Mouse (Mus musculus): ENCODE results near the gene 1700029P11Rik. TPM values are rescaled to one million over a fixed set of nuclear protein-coding genes. Genes with fewer than 3 reads are reported as not detected.
A peak's percentile ranks its signal among the peaks of the same experiment; 100 is the strongest.

The 1700029P11Rik gene
- polyA plus RNA-seq, 1 experiment, result 0.08 TPM

- whole genome bisulfite sequencing, result 62% methylated on average over 11 of the region's 11 CpGs
These were observed 30.7 kb upstream of the 1700029P11Rik start for GRCm38 (mm10) chr15:81949476-81950131.

GRCm38 (mm10) chr15:81950716-81951115 is 29.6 kb upstream of the 1700029P11Rik start:
- WGBS, result 83% methylated on average over 5 of the region's 5 CpGs
- H3K27me3 ChIP-seq (replicated peaks; ENCODE audit: control insufficient read depth, insufficient read depth, low read length), result no peaks in the 10 kb centered on the region
- H3K36me3 ChIP-seq (ENCODE audit: control insufficient read depth, insufficient read depth, low read length), result no peaks in the 10 kb centered on the region; the same call in 1 of the 2 replicates
- TF ChIP-seq CTCF (conservative IDR thresholded peaks at IDR 0.05; ENCODE audit: insufficient read depth, insufficient read length, low read depth, low read length), result no peak
- TF ChIP-seq POLR2A (IDR thresholded peaks at IDR 0.05; ENCODE audit: low read depth, low read length), result no peak
- no peaks in the 10 kb centered on the region; the same call in 1 of the 2 replicates for H3K4me1 ChIP-seq (ENCODE audit: control insufficient read depth, insufficient read depth, low read length)
- no peak overlapping the region for H3K4me3 ChIP-seq (ENCODE audit: insufficient read depth, low read depth, low read length)
- DNase-seq, result no peak
- no peak overlapping the region for H3K27ac ChIP-seq (ENCODE audit: insufficient read depth, low read depth, low read length)

More at GRCm38 (mm10) chr15:81949476-81950131, 30.7 kb upstream of the 1700029P11Rik start:
- DNase-seq, result peak; percentile 72
- no peak for TF ChIP-seq CTCF (conservative IDR thresholded peaks at IDR 0.05; ENCODE audit: insufficient read depth, insufficient read length, low read depth, low read length)
- TF ChIP-seq POLR2A (IDR thresholded peaks at IDR 0.05; ENCODE audit: low read depth, low read length), result no peak
- H3K4me3 ChIP-seq (ENCODE audit: insufficient read depth, low read depth, low read length), result no peak overlapping the region
- no peaks in the 10 kb centered on the region for H3K27me3 ChIP-seq (replicated peaks; ENCODE audit: control insufficient read depth, insufficient read depth, low read length)
- H3K27ac ChIP-seq (ENCODE audit: insufficient read depth, low read depth, low read length), result no peak overlapping the region; the same call in 1 of the 2 replicates
- H3K4me1 ChIP-seq (ENCODE audit: control insufficient read depth, insufficient read depth, low read length), result no peaks in the 10 kb centered on the region; the same call in 1 of the 2 replicates
- no peaks in the 10 kb centered on the region for H3K36me3 ChIP-seq (ENCODE audit: control insufficient read depth, insufficient read depth, low read length)

- Histone ChIP-seq H3K27me3 (replicated peaks; ENCODE audit: control insufficient read depth, insufficient read depth, low read length) (no peaks in the 10 kb centered on the region), H3K4me3 (ENCODE audit: insufficient read depth, low read depth, low read length) (no peak overlapping the region), H3K4me1 (ENCODE audit: control insufficient read depth, insufficient read depth, low read length) (no peaks in the 10 kb centered on the region; the same call in 1 of the 2 replicates), H3K36me3 (ENCODE audit: control insufficient read depth, insufficient read depth, low read length) (no peaks in the 10 kb centered on the region; the same call in 1 of the 2 replicates), H3K27ac (ENCODE audit: insufficient read depth, low read depth, low read length) (no peak overlapping the region)
- DNase-seq, result no peak
- TF ChIP-seq CTCF (conservative IDR thresholded peaks at IDR 0.05; ENCODE audit: insufficient read depth, insufficient read length, low read depth, low read length) (0 out of 2 replicates have a peak, but pooled peaks have one; percentile 9), POLR2A (IDR thresholded peaks at IDR 0.05; ENCODE audit: low read depth, low read length) (no peak)
- WGBS, result 84% methylated on average over 9 of the region's 9 CpGs
These were observed 29.2 kb upstream of the 1700029P11Rik start for GRCm38 (mm10) chr15:81951159-81951558.

- Histone ChIP-seq H3K27ac (ENCODE audit: insufficient read depth, low read depth, low read length) (no peak overlapping the region), H3K4me3 (ENCODE audit: insufficient read depth, low read depth, low read length) (no peak overlapping the region), H3K36me3 (ENCODE audit: control insufficient read depth, insufficient read depth, low read length) (no peaks in the 10 kb centered on the region; the same call in 1 of the 2 replicates), H3K4me1 (ENCODE audit: control insufficient read depth, insufficient read depth, low read length) (no peaks in the 10 kb centered on the region; the same call in 1 of the 2 replicates), H3K27me3 (replicated peaks; ENCODE audit: control insufficient read depth, insufficient read depth, low read length) (no peaks in the 10 kb centered on the region)
- no peak for DNase-seq
- TF ChIP-seq CTCF (conservative IDR thresholded peaks at IDR 0.05; ENCODE audit: insufficient read depth, insufficient read length, low read depth, low read length) (no peak), POLR2A (IDR thresholded peaks at IDR 0.05; ENCODE audit: low read depth, low read length) (no peak)
- WGBS, result 90% methylated on average over 4 of the region's 4 CpGs
These were observed 28.0 kb upstream of the 1700029P11Rik start for GRCm38 (mm10) chr15:81952310-81952709.

- 83% methylated on average over 9 of the region's 9 CpGs for WGBS
These were observed 26.2 kb upstream of the 1700029P11Rik start for GRCm38 (mm10) chr15:81954151-81954583.

GRCm38 (mm10) chr15:81954716-81955115 is 25.6 kb upstream of the 1700029P11Rik start:
- DNase-seq, result no peak
- no peak for TF ChIP-seq POLR2A (IDR thresholded peaks at IDR 0.05; ENCODE audit: low read depth, low read length)
- TF ChIP-seq CTCF (conservative IDR thresholded peaks at IDR 0.05; ENCODE audit: insufficient read depth, insufficient read length, low read depth, low read length), result no peak
- H3K36me3 ChIP-seq (ENCODE audit: control insufficient read depth, insufficient read depth, low read length), result no peaks in the 10 kb centered on the region; the same call in 1 of the 2 replicates
- no peak overlapping the region for H3K27ac ChIP-seq (ENCODE audit: insufficient read depth, low read depth, low read length)
- no peaks in the 10 kb centered on the region for H3K4me1 ChIP-seq (ENCODE audit: control insufficient read depth, insufficient read depth, low read length)
- no peak overlapping the region for H3K4me3 ChIP-seq (ENCODE audit: insufficient read depth, low read depth, low read length)
- H3K27me3 ChIP-seq (replicated peaks; ENCODE audit: control insufficient read depth, insufficient read depth, low read length), result no peaks in the 10 kb centered on the region
- 94% methylated on average over 6 of the region's 6 CpGs for WGBS

More at GRCm38 (mm10) chr15:81954151-81954583, 26.2 kb upstream of the 1700029P11Rik start:
- Histone ChIP-seq H3K36me3 (ENCODE audit: control insufficient read depth, insufficient read depth, low read length) (no peaks in the 10 kb centered on the region; the same call in 1 of the 2 replicates), H3K4me3 (ENCODE audit: insufficient read depth, low read depth, low read length) (no peak overlapping the region), H3K27me3 (replicated peaks; ENCODE audit: control insufficient read depth, insufficient read depth, low read length) (no peaks in the 10 kb centered on the region), H3K27ac (ENCODE audit: insufficient read depth, low read depth, low read length) (no peak overlapping the region), H3K4me1 (ENCODE audit: control insufficient read depth, insufficient read depth, low read length) (no peaks in the 10 kb centered on the region; the same call in 1 of the 2 replicates)
- no peak for DNase-seq
- no peak for TF ChIP-seq CTCF (conservative IDR thresholded peaks at IDR 0.05; ENCODE audit: insufficient read depth, insufficient read length, low read depth, low read length)
- no peak for TF ChIP-seq POLR2A (IDR thresholded peaks at IDR 0.05; ENCODE audit: low read depth, low read length)

GRCm38 (mm10) chr15:81955414-81955813 is 24.9 kb upstream of the 1700029P11Rik start:
- TF ChIP-seq CTCF (conservative IDR thresholded peaks at IDR 0.05; ENCODE audit: insufficient read depth, insufficient read length, low read depth, low read length), result no peak
- TF ChIP-seq POLR2A (IDR thresholded peaks at IDR 0.05; ENCODE audit: low read depth, low read length), result no peak
- H3K4me3 ChIP-seq (ENCODE audit: insufficient read depth, low read depth, low read length), result no peak overlapping the region
- no peaks in the 10 kb centered on the region; the same call in 1 of the 2 replicates for H3K36me3 ChIP-seq (ENCODE audit: control insufficient read depth, insufficient read depth, low read length)
- no peak for DNase-seq
- H3K27me3 ChIP-seq (replicated peaks; ENCODE audit: control insufficient read depth, insufficient read depth, low read length), result no peaks in the 10 kb centered on the region
- 93% methylated on average over 15 of the region's 15 CpGs for WGBS
- no peak overlapping the region for H3K27ac ChIP-seq (ENCODE audit: insufficient read depth, low read depth, low read length)
- H3K4me1 ChIP-seq (ENCODE audit: control insufficient read depth, insufficient read depth, low read length), result no peaks in the 10 kb centered on the region
